Mouse (Mus musculus) midbrain, embryonic 15.5 days (tissue): Measurements from ENCODE around the gene Cog1. TPM values are rescaled to one million over a fixed set of nuclear protein-coding genes. Genes with fewer than 3 reads are reported as not detected.
A peak's percentile ranks its signal among the peaks of the same experiment; 100 is the strongest.

ENCODE experiments used
- ATAC-seq: fragments of 200-750 bp; cut with Nextera tagmentation; replicated peaks from 2 replicates; pipeline ENCODE4 v1.8.0; 2017; ENCODE audit warnings: moderate TSS enrichment
- H3K27ac ChIP-seq: fragments of 300-500 bp; sonication (generic); 2 replicates; pipeline ENCODE4 v1.5.1; 2015; ENCODE audit warnings: mild to moderate bottlenecking, inconsistent platforms
- H3K27me3 ChIP-seq: fragments of 300-500 bp; sonication (generic); replicated peaks from 2 replicates; pipeline ENCODE4 v1.6.1; 2015; ENCODE audit warnings: inconsistent platforms
- H3K36me3 ChIP-seq: fragments of 300-500 bp; sonication (generic); replicated peaks from 2 replicates; pipeline ENCODE4 v1.6.1; 2015; ENCODE audit warnings: inconsistent platforms
- H3K4me1 ChIP-seq: fragments of 300-500 bp; sonication (generic); 2 replicates; pipeline ENCODE4 v1.6.1; 2015; ENCODE audit warnings: inconsistent platforms
- H3K4me2 ChIP-seq: fragments of 300-500 bp; sonication (generic); 2 replicates; pipeline ENCODE4 v1.6.1; 2015; ENCODE audit warnings: inconsistent platforms, mild to moderate bottlenecking, moderate library complexity
- H3K4me3 ChIP-seq: fragments of 300-500 bp; sonication (generic); 2 replicates; pipeline ENCODE4 v1.5.1; 2015; ENCODE audit warnings: mild to moderate bottlenecking, inconsistent platforms
- H3K9ac ChIP-seq: fragments of 300-500 bp; sonication (generic); 2 replicates; pipeline ENCODE4 v1.6.1; 2015; ENCODE audit warnings: mild to moderate bottlenecking, inconsistent platforms
- H3K9me3 ChIP-seq: fragments of 300-500 bp; sonication (generic); 2 replicates; pipeline ENCODE4 v1.6.1; 2016; ENCODE audit warnings: inconsistent platforms
- WGBS: fragments of 180-500 bp; shearing (Covaris S2); methylation state at CpG from one replicate; pipeline ENCODE4 v1.1.7; 2015; ENCODE audit warnings: mixed read lengths; 5-methylcytosine and 5-hydroxymethylcytosine counted together
- polyA plus RNA-seq: library from polyadenylated mRNA; unstranded; fragments of >200 nt; fragmentation: Nextera tagmentation; extraction: Ambion mirVana; gene quantifications from 2 replicates; pipeline ENCODE4 v1.2.1, GENCODE M21; 2015

Gene Cog1
- polyA plus RNA-seq, result 39.8 and 40.7 TPM in 2 replicates

- peak within 1 kb of the TSS; percentile 93 for H3K9ac ChIP-seq
- ATAC-seq, result no peak; the same call in 1 of the 2 replicates
- no peaks in the 10 kb centered on the region for H3K9me3 ChIP-seq
- peak within 1 kb of the TSS; percentile 88 for H3K4me3 ChIP-seq
- H3K36me3 ChIP-seq, result no peaks in the 10 kb centered on the region; the same call in 1 of the 2 replicates
- peak within 1 kb of the TSS; percentile 73 for H3K4me2 ChIP-seq
- 40% methylated on average over 26 of the region's 26 CpGs for WGBS
- peak within 1 kb of the TSS; percentile 93 for H3K27ac ChIP-seq
- no peaks in the 10 kb centered on the region for H3K27me3 ChIP-seq
- peaks cover 28% of the 10 kb centered on the region for H3K4me1 ChIP-seq
Observed at GRCm38 (mm10) chr11:113648690-113649352, at the start of gene Cog1. Cog1 (plus strand) TSS chr11:113649169.

DNA sequence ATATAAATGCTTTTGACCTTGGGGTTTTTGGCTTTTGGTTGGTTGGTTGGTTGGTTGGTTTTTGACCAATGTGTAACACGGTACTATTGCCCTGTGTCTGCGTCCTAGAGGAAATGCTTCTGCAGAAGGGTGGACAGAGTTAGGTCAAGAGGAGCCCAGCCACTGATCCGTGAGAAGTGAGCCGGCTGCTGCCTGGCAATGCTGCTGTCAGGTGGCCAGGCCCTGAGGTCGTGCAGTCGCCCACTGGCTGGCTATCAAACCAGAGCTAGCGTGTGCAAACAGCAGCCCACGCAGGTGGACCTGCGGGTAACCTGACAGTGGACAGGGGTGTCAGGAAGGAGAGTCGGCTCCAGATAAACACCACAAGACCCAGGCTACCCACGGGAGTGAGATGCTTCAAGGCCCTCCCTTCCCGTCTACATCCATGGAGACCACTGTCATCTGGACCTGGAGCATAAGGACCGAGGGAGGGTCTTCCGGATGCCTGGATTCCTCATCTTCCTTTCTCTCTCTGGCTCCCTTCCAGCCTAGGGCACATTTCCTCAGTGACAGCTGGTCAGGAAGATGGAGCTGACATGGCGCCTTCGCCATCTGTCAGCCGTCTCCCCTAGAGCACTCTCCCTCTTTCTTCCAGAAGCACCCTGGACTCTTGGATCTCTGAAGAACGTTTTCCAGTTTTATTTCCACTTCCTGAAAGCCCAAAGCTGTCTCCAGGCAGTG, 48.3 kb upstream of the Cog1 start:
- WGBS, result 80% methylated on average over 18 of the region's 18 CpGs

DNA sequence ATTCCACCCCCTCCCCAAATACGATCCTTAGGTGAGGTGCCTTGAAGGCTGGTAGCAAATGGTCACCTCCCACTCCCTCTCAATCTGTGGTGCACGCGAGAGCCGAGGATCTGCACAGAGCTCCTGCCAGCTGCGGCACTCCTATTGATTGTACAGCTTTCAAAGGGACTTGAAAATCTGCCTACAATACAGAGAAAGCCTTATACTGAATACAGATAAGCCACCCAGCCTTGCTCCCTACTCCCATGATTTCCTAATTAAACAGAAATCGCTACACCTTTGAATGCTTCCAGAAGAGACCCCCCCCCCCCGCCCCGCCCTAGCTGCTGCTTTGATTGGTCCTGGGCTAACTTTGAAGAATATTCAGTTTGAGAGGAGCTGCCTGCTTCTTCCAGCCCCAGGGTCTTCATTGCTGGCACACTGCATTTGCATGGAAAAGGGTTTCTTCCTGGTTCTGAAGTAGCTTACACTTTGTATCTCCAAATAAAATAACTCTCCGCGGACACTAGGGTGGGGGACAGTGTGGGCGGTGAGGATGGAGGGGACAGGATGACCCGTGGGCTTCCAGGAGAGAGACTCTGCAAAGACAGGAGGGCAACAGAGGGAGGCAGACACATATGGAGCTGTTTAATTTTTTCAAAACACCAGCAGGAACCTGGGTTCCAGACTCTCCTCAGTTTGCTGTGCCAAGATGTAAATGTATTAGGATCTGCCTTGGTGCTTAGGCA, 47.2 kb upstream of the Cog1 start:
- Histone ChIP-seq H3K4me2 (peak overlapping the region; percentile 21), H3K27ac (peak overlapping the region; percentile 74), H3K36me3 (no peaks in the 10 kb centered on the region), H3K9ac (no peak overlapping the region), H3K4me1 (peaks cover 25% of the 10 kb centered on the region), H3K9me3 (no peaks in the 10 kb centered on the region), H3K4me3 (no peak overlapping the region), H3K27me3 (no peaks in the 10 kb centered on the region)
- ATAC-seq, result peak; percentile 78
- 23% methylated on average over 12 of the region's 12 CpGs for WGBS

More for the DNA sequence above, 48.3 kb upstream of the Cog1 start:
- H3K9me3 ChIP-seq, result no peaks in the 10 kb centered on the region
- H3K36me3 ChIP-seq, result no peaks in the 10 kb centered on the region
- H3K4me3 ChIP-seq, result no peak overlapping the region
- peaks cover 25% of the 10 kb centered on the region for H3K4me1 ChIP-seq
- H3K9ac ChIP-seq, result no peak overlapping the region
- no peaks in the 10 kb centered on the region for H3K27me3 ChIP-seq
- H3K27ac ChIP-seq, result peak overlapping the region; percentile 74
- no peak for ATAC-seq
- H3K4me2 ChIP-seq, result no peak overlapping the region

DNA sequence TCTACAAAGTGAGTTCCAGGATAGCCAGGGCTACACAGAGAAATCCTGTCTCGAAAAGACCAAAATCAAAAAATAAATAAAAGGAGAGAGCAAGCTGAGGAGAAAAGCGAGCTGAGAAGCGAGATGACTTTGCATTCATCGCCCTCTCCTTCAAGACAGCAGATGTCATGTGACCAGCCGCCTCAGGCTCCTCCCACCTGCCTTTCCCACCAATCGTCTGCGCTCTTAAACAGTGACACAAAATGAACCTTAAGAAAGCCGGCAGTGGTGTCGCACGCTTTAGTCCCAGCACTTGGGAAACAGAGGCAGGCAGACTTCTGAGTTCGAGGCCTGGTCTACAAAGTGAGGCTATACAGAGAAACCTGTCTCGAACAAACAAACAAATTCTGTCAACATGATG, 41.4 kb upstream of the Cog1 start:
- Histone ChIP-seq H3K9ac (no peak overlapping the region), H3K27ac (no peak overlapping the region), H3K4me3 (no peak overlapping the region), H3K27me3 (no peaks in the 10 kb centered on the region), H3K9me3 (no peaks in the 10 kb centered on the region), H3K4me2 (no peak overlapping the region), H3K36me3 (no peaks in the 10 kb centered on the region), H3K4me1 (peaks cover 16% of the 10 kb centered on the region)
- no peak for ATAC-seq
- WGBS, result 97% methylated on average over 12 of the region's 12 CpGs

DNA sequence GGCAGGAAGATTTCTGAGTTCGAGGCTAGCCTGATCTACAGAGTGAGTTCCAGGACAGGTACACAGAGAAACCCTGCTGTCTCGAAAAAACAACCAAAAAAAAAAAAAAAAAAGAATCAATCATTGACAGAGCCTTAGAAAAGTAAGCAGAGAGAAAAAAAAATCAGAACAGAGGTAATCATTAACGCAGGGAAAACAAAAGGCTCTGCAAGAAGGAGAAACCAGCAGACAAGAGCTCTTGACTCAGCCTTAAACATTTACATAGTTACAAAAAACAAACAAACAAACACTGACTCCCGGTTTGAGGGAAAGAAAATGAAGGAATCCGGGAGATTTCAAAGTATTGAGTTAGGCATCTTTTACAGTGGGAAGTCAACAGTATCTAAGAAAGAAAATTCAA, 39.4 kb upstream of the Cog1 start:
- no peak overlapping the region for H3K27ac ChIP-seq
- no peaks in the 10 kb centered on the region for H3K9me3 ChIP-seq
- no peak overlapping the region for H3K4me3 ChIP-seq
- no peaks in the 10 kb centered on the region for H3K36me3 ChIP-seq
- no peak for ATAC-seq
- H3K27me3 ChIP-seq, result no peaks in the 10 kb centered on the region
- WGBS, result 79% methylated on average over 5 of the region's 5 CpGs
- H3K4me1 ChIP-seq, result peaks cover 10% of the 10 kb centered on the region
- H3K4me2 ChIP-seq, result no peak overlapping the region
- no peak overlapping the region for H3K9ac ChIP-seq

GRCm38 (mm10) chr11:113610266-113610665, 38.7 kb upstream of the Cog1 start:
- no peak overlapping the region for H3K27ac ChIP-seq
- no peak for ATAC-seq

GRCm38 (mm10) chr11:113611112-113611646, 37.8 kb upstream of the Cog1 start:
- H3K36me3 ChIP-seq, result no peaks in the 10 kb centered on the region
- H3K27ac ChIP-seq, result 0 out of 2 replicates have a peak overlapping the region, but pooled peaks have one; percentile 68
- no peak overlapping the region for H3K4me3 ChIP-seq
- no peak overlapping the region for H3K9ac ChIP-seq
- H3K27me3 ChIP-seq, result no peaks in the 10 kb centered on the region; the same call in 1 of the 2 replicates
- peaks cover 10% of the 10 kb centered on the region for H3K4me1 ChIP-seq
- ATAC-seq, result no peak
- H3K9me3 ChIP-seq, result no peaks in the 10 kb centered on the region
- no peak overlapping the region for H3K4me2 ChIP-seq
- WGBS, result 87% methylated on average over 10 of the region's 10 CpGs

More at GRCm38 (mm10) chr11:113610266-113610665, 38.7 kb upstream of the Cog1 start:
- Histone ChIP-seq H3K27me3 (no peaks in the 10 kb centered on the region), H3K9ac (no peak overlapping the region), H3K4me1 (peaks cover 10% of the 10 kb centered on the region), H3K9me3 (no peaks in the 10 kb centered on the region), H3K36me3 (no peaks in the 10 kb centered on the region), H3K4me2 (no peak overlapping the region), H3K4me3 (no peak overlapping the region)
- 78% methylated on average over 5 of the region's 5 CpGs for WGBS

GRCm38 (mm10) chr11:113611664-113612611, 37.0 kb upstream of the Cog1 start:
- Histone ChIP-seq H3K4me2 (0 out of 2 replicates have a peak overlapping the region, but pooled peaks have one; percentile 3), H3K4me3 (no peak overlapping the region), H3K4me1 (peaks cover 10% of the 10 kb centered on the region), H3K27me3 (no peaks in the 10 kb centered on the region; the same call in 1 of the 2 replicates), H3K27ac (peak overlapping the region; percentile 68), H3K9me3 (no peaks in the 10 kb centered on the region), H3K9ac (no peak overlapping the region), H3K36me3 (no peaks in the 10 kb centered on the region)
- ATAC-seq, result peak; percentile 72
- 9% methylated on average over 24 of the region's 24 CpGs for WGBS

- WGBS, result 88% methylated on average over 6 of the region's 6 CpGs
- H3K27ac ChIP-seq, result no peak overlapping the region
- H3K9ac ChIP-seq, result no peak overlapping the region
- no peak overlapping the region for H3K4me3 ChIP-seq
- no peaks in the 10 kb centered on the region for H3K9me3 ChIP-seq
- H3K27me3 ChIP-seq, result peaks cover 5% of the 10 kb centered on the region; the same call in 1 of the 2 replicates
- H3K4me2 ChIP-seq, result no peak overlapping the region
- peaks cover 32% of the 10 kb centered on the region for H3K4me1 ChIP-seq
- no peaks in the 10 kb centered on the region for H3K36me3 ChIP-seq
- ATAC-seq, result no peak
Observed at GRCm38 (mm10) chr11:113614476-113614875, 34.5 kb upstream of the Cog1 start.

DNA sequence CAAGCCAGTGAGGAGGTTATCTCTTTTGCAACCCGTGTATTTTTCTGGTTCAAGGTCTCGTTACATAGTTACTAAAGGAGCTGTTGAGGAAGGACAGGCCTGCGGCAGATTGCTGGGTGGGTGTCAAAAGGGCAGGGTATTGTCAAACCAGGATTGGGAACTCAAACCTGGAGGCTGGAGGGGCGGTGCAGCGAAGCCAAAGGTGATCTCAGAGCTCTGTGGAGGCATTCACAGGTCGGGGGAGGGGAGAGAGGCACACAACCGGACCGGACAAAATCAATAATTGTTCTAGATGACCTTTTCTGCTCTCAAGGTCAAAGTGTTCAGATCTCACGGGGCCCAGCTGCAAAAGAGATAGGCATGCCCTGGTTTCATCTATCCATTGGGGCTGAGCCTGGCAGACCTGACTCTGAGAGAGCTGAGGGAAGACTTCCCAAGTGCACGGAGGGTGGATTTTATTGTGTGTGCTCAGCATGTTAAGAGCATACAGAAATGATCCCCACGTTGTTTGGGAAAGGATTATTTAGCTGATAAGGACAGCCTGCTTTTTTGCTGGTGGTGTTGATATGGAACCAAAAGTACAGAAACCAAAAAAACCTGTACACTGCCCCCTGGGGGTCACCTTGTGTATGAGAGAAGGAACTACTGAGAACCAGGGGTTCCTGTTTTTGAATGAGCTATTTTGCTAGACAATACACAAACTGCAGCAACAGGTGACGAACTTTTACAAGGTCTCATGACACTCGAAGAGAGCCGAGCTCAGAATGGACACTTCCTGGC, 31.6 kb upstream of the Cog1 start:
- peaks cover 5% of the 10 kb centered on the region; the same call in 1 of the 2 replicates for H3K27me3 ChIP-seq
- H3K9me3 ChIP-seq, result no peaks in the 10 kb centered on the region
- no peak overlapping the region for H3K4me3 ChIP-seq
- H3K9ac ChIP-seq, result no peak overlapping the region
- H3K4me1 ChIP-seq, result peaks cover 39% of the 10 kb centered on the region
- no peak overlapping the region for H3K4me2 ChIP-seq
- ATAC-seq, result no peak
- H3K36me3 ChIP-seq, result no peaks in the 10 kb centered on the region
- H3K27ac ChIP-seq, result no peak overlapping the region
- 47% methylated on average over 14 of the region's 14 CpGs for WGBS
